Mouse (Mus musculus): ENCODE results near the gene Trip11. TPM values are rescaled to one million over a fixed set of nuclear protein-coding genes. Genes with fewer than 3 reads are reported as not detected.

Gene Trip11
- polyA plus RNA-seq, 1 experiment from 2014 or later, result 27.4 TPM

DNA sequence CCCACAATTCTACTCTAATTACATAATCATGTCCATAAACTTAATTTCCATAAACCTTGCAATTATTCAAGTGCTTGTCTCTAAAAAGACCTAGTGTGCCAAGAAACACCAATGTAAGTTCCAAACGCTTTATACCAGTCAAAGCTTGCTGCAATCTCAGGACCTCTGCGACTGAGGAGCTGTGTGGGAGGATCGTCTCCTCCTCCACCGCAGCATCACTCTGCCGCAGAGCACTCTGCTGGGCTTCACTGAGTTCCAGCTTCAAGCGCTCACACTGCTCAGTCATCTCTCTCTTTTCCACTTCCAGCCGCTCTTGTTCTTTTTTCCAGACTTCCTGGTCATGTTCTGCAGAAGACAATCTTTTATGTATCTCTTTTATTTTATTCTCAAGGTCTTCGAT lies 19.8 kb downstream of the Trip11 start:
- Histone ChIP-seq H3K36me3 (peaks cover 55% of the 10 kb centered on the region), H3K9ac (replicated peaks) (no peak overlapping the region), H3K4me1 (replicated peaks) (no peaks in the 10 kb centered on the region), H3K4me3 (replicated peaks) (no peak overlapping the region), H3K9me3 (no peaks in the 10 kb centered on the region), H3K4me2 (no peak overlapping the region), H3K27me3 (no peaks in the 10 kb centered on the region), H3K27ac (no peak overlapping the region)
- 89% methylated on average over 8 of the region's 8 CpGs for WGBS
- ATAC-seq (ENCODE audit: insufficient number of reproducible peaks, insufficient read depth, low FRiP score, low TSS enrichment, low read depth), result no peak

DNA sequence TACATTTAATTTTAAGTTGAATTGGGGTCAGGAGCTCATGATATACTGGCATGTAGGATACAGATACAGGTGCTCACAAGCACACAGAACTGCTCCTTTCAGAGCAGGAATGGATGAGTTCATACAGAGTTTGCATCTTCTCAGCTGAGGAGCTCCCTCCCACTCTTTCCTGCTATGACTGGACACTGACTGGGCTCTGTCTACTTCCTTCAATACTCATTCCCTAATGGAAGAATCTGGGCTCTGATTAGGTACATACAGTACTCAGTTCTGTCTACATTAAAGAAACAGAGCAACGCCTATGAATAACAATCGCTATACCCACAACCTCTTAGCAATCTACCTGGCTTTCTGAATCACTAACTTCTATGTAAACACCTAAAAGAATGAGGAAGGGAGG lies 20.2 kb downstream of the Trip11 start:
- WGBS, result 97% methylated on average over 2 of the region's 2 CpGs
- Histone ChIP-seq H3K4me2 (no peak overlapping the region), H3K4me1 (replicated peaks) (no peaks in the 10 kb centered on the region), H3K4me3 (replicated peaks) (no peak overlapping the region), H3K36me3 (peaks cover 54% of the 10 kb centered on the region), H3K27ac (no peak overlapping the region), H3K9me3 (no peaks in the 10 kb centered on the region), H3K9ac (replicated peaks) (no peak overlapping the region), H3K27me3 (no peaks in the 10 kb centered on the region)
- no peak for ATAC-seq (ENCODE audit: insufficient number of reproducible peaks, insufficient read depth, low FRiP score, low TSS enrichment, low read depth)

DNA sequence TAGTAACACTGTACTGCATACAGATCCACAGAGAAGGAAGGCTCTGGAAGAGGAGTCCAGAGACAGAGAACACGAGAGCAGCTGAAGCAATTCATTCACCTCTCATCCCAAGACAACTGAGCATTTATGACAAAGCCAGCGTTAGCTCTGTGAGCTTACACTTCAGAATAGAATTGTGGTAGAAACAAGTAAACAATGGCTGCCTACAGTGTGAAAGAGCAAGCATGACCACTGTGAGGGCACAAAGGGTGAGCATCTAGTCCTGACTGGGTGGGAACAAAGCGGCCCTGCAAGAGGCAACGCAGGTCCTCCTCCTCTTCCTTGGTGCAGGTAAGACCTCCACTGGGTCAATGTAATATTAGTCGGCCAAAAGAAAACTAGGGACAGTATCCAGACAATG lies 22.0 kb downstream of the Trip11 start:
- H3K9me3 ChIP-seq, result no peaks in the 10 kb centered on the region
- no peak overlapping the region for H3K4me2 ChIP-seq
- no peak overlapping the region for H3K9ac ChIP-seq (replicated peaks)
- no peaks in the 10 kb centered on the region for H3K27me3 ChIP-seq
- H3K27ac ChIP-seq, result no peak overlapping the region
- peaks cover 62% of the 10 kb centered on the region for H3K36me3 ChIP-seq
- no peak overlapping the region for H3K4me3 ChIP-seq (replicated peaks)
- no peak for ATAC-seq (ENCODE audit: insufficient number of reproducible peaks, insufficient read depth, low FRiP score, low TSS enrichment, low read depth)
- WGBS, result 95% methylated on average over 5 of the region's 5 CpGs
- H3K4me1 ChIP-seq (replicated peaks), result no peaks in the 10 kb centered on the region

DNA sequence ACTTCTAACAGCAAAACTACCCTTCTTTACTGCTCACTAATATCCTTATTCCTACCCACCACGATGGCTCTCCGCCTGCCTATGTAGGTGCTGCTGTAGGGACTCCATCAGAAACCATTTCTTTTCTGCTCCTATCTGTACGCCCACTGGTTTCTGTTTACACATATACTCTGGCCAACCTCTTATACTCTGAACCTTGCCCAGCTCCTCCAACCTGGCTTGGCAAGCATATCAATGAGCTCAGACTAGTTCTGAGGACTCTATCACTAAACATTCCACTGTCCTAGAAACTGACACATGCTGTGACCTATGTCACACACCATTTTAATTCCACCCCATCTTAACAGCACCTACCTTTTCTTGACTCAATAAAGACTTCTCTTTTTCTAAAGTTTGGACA lies 23.7 kb downstream of the Trip11 start:
- WGBS, result 96% methylated on average over 3 of the region's 3 CpGs
- H3K36me3 ChIP-seq, result peaks cover 74% of the 10 kb centered on the region

DNA sequence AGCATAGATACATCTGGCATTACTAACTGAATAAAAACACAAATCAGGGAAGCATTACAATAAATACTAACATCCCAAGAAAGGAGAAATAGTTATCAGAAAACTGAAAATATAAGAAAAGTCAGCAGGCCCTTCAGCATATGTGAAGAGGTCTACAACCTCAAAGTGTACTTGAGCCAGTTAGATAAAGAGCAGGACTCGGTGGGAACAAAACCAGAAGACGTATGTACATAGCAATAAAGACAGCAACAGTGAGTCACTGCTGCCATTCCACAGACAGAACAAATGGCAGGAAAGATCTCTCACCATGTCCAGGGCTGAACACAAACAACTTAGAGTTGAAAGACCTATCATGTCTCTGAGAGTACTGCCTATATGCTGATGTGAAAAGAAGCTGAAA lies 24.8 kb downstream of the Trip11 start:
- no peak overlapping the region for H3K4me3 ChIP-seq (replicated peaks)
- no peak for ATAC-seq (ENCODE audit: insufficient number of reproducible peaks, insufficient read depth, low FRiP score, low TSS enrichment, low read depth)
- H3K27ac ChIP-seq, result no peak overlapping the region
- no peak overlapping the region for H3K9ac ChIP-seq (replicated peaks)
- H3K36me3 ChIP-seq, result peaks cover 77% of the 10 kb centered on the region
- no peaks in the 10 kb centered on the region for H3K9me3 ChIP-seq
- no peaks in the 10 kb centered on the region for H3K4me1 ChIP-seq (replicated peaks)
- WGBS, result 84% methylated on average over 2 of the region's 2 CpGs
- no peaks in the 10 kb centered on the region for H3K27me3 ChIP-seq
- H3K4me2 ChIP-seq, result no peak overlapping the region

More for the DNA sequence above, 23.7 kb downstream of the Trip11 start:
- Histone ChIP-seq H3K4me3 (replicated peaks) (no peak overlapping the region), H3K9ac (replicated peaks) (no peak overlapping the region), H3K4me1 (replicated peaks) (no peaks in the 10 kb centered on the region), H3K9me3 (no peaks in the 10 kb centered on the region), H3K27me3 (no peaks in the 10 kb centered on the region), H3K4me2 (no peak overlapping the region), H3K27ac (no peak overlapping the region)
- ATAC-seq (ENCODE audit: insufficient number of reproducible peaks, insufficient read depth, low FRiP score, low TSS enrichment, low read depth), result no peak

DNA sequence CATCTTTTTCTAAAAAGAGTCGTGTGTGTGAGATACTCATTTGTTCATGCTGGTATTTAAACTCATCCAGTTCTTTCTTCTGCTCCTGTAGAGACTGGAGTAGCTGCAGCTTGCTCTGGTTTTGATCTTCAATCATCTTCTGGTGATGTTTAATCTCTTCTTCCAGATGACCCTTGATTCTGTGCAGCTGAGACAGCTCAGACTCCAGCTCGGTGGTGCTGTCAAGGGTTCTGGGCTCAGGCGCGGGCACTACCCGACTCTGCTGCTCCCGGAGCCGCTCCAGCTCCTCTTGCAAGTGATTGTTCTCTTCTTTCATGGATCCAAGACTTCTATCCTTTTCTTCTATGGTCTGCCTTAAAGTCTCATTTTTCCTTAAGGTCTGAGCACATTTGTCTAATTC lies 28.1 kb downstream of the Trip11 start:
- Histone ChIP-seq H3K4me1 (replicated peaks) (no peaks in the 10 kb centered on the region), H3K36me3 (peaks cover 57% of the 10 kb centered on the region), H3K4me3 (replicated peaks) (no peak overlapping the region), H3K27ac (no peak overlapping the region), H3K4me2 (no peak overlapping the region), H3K9ac (replicated peaks) (no peak overlapping the region), H3K9me3 (no peaks in the 10 kb centered on the region), H3K27me3 (no peaks in the 10 kb centered on the region)
- ATAC-seq (ENCODE audit: insufficient number of reproducible peaks, insufficient read depth, low FRiP score, low TSS enrichment, low read depth), result no peak
- WGBS, result 97% methylated on average over 7 of the region's 7 CpGs

DNA sequence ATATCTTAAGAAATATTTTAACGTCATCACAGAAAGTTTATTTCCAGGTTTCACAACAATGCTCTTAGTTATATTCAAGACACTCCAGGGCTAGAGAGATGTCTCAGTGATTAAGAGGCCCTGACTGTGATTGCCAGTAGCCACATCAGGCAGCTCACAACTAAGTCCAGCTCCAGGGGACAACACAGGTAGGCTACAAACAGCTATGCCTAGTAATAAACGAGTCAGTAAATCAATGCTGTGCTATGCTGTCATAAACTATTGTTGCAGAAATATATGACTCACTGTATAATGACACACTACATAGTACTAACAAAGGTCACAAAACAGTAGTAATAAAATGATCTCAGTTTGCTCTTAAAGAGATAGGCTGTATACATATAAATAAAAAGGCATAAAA lies 36.7 kb downstream of the Trip11 start:
- H3K27me3 ChIP-seq, result no peaks in the 10 kb centered on the region
- H3K27ac ChIP-seq, result no peak overlapping the region
- H3K4me1 ChIP-seq (replicated peaks), result no peaks in the 10 kb centered on the region
- no peaks in the 10 kb centered on the region for H3K9me3 ChIP-seq
- 90% methylated on average over 2 of the region's 2 CpGs for WGBS
- no peak overlapping the region for H3K4me3 ChIP-seq (replicated peaks)
- ATAC-seq (ENCODE audit: insufficient number of reproducible peaks, insufficient read depth, low FRiP score, low TSS enrichment, low read depth), result no peak
- peaks cover 69% of the 10 kb centered on the region for H3K36me3 ChIP-seq
- H3K9ac ChIP-seq (replicated peaks), result no peak overlapping the region
- no peak overlapping the region for H3K4me2 ChIP-seq

DNA sequence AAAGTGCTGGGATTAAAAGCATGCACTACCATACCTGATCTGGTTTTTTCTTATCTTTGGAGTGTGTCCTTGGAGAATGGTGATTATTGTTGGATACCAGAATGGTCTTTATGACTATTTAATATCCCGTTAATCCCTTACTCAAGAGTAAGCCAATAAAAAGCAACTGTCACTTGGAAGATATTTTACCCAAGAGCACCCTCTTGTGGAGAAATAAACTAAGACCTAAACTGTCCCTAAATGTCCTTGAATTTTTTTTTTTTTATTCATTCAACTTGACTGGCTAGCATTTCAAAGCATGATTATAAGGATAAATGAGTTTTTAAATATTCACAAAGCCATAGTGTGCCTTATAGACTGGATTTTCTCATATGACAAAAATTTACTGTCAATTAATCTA lies 38.0 kb downstream of the Trip11 start:
- H3K9me3 ChIP-seq, result no peaks in the 10 kb centered on the region
- H3K36me3 ChIP-seq, result peaks cover 68% of the 10 kb centered on the region
- no peaks in the 10 kb centered on the region for H3K27me3 ChIP-seq
- no peak overlapping the region for H3K27ac ChIP-seq
- no peak overlapping the region for H3K4me2 ChIP-seq
- H3K4me3 ChIP-seq (replicated peaks), result no peak overlapping the region
- H3K9ac ChIP-seq (replicated peaks), result no peak overlapping the region
- no peak for ATAC-seq (ENCODE audit: insufficient number of reproducible peaks, insufficient read depth, low FRiP score, low TSS enrichment, low read depth)
- 51% methylated on average over 1 of the region's 1 CpGs for WGBS
- H3K4me1 ChIP-seq (replicated peaks), result no peaks in the 10 kb centered on the region

DNA sequence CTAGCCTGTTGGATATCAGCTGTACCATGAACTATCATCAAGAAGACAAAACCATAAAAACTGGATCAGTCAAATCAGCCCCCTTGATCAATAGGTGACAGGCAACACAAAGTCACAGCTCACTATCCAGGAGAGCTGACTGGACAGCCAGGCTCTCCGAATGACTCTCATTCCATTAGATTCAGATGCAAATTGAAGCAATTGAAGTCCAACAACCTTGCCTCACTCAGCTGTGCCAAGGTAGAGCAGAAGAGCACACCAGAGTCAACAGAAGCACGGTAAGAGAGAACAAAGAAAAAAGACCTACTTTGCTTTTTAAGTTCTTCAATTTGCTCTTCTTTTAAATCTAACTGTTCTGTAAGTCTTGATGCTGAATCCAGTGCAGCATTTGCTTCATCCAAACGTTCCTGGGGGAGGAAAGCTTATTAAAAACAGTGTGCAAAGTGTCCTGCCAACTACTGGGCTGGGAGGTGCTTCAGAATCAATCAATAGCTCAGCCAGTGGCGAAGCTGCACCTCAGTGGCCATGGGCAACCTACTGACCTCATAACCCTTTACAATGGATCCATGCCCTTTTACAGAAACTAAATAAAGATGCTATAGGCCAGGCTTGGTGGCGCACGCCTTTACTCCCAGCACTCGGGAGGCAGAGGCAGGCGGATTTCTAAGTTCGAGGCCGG lies 50.6 kb downstream of the Trip11 start:
- Histone ChIP-seq H3K9me3 (no peaks in the 10 kb centered on the region), H3K27ac (no peak overlapping the region), H3K27me3 (no peaks in the 10 kb centered on the region), H3K4me1 (replicated peaks) (no peaks in the 10 kb centered on the region), H3K36me3 (peaks cover 41% of the 10 kb centered on the region), H3K4me2 (no peak overlapping the region), H3K9ac (replicated peaks) (no peak overlapping the region), H3K4me3 (replicated peaks) (no peak overlapping the region)
- WGBS, result 89% methylated on average over 10 of the region's 10 CpGs
- ATAC-seq (ENCODE audit: insufficient number of reproducible peaks, insufficient read depth, low FRiP score, low TSS enrichment, low read depth), result no peak

DNA sequence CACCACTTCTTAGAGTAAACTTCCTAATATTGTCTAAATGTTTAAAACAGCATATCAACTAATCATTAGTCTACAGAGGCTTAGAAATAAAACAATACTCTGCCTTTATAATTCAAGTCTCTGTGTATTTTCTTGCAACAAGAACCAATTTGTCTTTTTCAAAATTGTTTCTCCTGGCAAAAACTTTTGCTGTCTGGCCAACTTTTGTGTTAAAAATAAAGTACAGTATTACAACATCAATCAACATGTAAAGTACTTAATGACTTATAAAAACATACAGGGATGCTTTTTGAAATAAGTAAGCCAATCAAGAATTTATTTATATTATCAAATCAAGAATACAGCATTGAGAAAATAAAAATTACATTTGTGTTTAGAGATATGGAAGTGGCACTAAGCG lies 52.8 kb downstream of the Trip11 start:
- 90% methylated on average over 1 of the region's 1 CpGs for WGBS
- peaks cover 30% of the 10 kb centered on the region for H3K36me3 ChIP-seq

DNA sequence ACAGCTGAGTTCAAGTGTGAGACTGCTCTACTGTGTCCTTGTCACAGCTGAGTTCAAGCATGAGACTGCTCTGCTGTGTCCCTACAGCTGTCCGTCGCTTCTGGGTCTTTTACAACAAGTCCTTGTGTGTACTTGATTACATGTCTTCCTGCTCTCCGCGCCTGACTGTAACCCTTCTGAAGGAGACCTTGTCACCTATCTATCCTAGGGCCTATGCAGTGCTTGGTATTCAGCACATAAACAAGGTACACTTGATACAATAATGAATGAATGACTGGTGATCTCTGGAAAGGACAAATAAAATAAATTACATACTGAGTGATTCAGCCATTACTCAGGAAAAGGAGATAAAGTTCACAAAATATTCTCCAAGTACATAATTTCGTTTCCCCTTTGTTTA lies 55.1 kb downstream of the Trip11 start:
- Histone ChIP-seq H3K27ac (no peak overlapping the region), H3K9me3 (no peaks in the 10 kb centered on the region), H3K36me3 (peaks cover 31% of the 10 kb centered on the region), H3K4me2 (no peak overlapping the region), H3K4me1 (replicated peaks) (no peaks in the 10 kb centered on the region), H3K9ac (replicated peaks) (no peak overlapping the region), H3K4me3 (replicated peaks) (no peak overlapping the region), H3K27me3 (no peaks in the 10 kb centered on the region)
- ATAC-seq (ENCODE audit: insufficient number of reproducible peaks, insufficient read depth, low FRiP score, low TSS enrichment, low read depth), result no peak
- 96% methylated on average over 5 of the region's 5 CpGs for WGBS

More for the DNA sequence above, 52.8 kb downstream of the Trip11 start:
- Histone ChIP-seq H3K4me1 (replicated peaks) (no peaks in the 10 kb centered on the region), H3K4me2 (no peak overlapping the region), H3K4me3 (replicated peaks) (no peak overlapping the region), H3K9me3 (no peaks in the 10 kb centered on the region), H3K27ac (no peak overlapping the region), H3K27me3 (no peaks in the 10 kb centered on the region), H3K9ac (replicated peaks) (no peak overlapping the region)
- no peak for ATAC-seq (ENCODE audit: insufficient number of reproducible peaks, insufficient read depth, low FRiP score, low TSS enrichment, low read depth)

DNA sequence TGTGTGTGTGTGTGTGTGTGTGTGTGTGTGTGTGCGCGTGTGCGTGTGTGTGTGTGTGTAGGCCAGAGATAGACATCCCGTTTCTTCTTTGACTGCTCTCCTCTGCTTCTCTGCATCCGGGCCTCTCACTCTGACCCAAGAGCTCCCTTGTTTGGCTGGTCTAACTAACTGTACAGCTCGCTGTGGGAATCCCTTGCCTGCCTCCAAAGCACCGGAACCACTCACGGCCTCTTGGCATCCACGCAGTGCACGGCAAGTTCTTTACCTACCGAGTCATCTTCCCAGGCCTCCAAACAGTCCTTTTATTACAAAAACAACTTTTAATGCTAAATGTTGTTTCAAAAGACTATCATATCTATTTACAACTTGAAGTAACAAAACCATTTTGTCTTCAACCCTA lies 58.7 kb downstream of the Trip11 start:
- H3K27ac ChIP-seq, result no peak overlapping the region
- H3K9ac ChIP-seq (replicated peaks), result no peak overlapping the region
- no peak overlapping the region for H3K4me2 ChIP-seq
- H3K27me3 ChIP-seq, result no peaks in the 10 kb centered on the region
- peaks cover 13% of the 10 kb centered on the region; the same call in 1 of the 2 replicates for H3K36me3 ChIP-seq
- H3K4me1 ChIP-seq (replicated peaks), result no peaks in the 10 kb centered on the region
- no peak overlapping the region for H3K4me3 ChIP-seq (replicated peaks)
- ATAC-seq (ENCODE audit: insufficient number of reproducible peaks, insufficient read depth, low FRiP score, low TSS enrichment, low read depth), result no peak
- H3K9me3 ChIP-seq, result no peaks in the 10 kb centered on the region
- 91% methylated on average over 11 of the region's 11 CpGs for WGBS
